Mouse (Mus musculus): Measurements from ENCODE around the gene Lemd1. TPM values are rescaled to one million over a fixed set of nuclear protein-coding genes. Genes with fewer than 3 reads are reported as not detected.

Lemd1 gene
- total and polyA plus RNA-seq, 3 experiments: not detected

GRCm38 (mm10) chr1:132157016-132157781, 34.0 kb upstream of the Lemd1 start:
- H3K36me3 ChIP-seq (replicated peaks in 1 of 2; ENCODE audit: control insufficient read depth in 1 of 2, insufficient read depth in 1 of 2, low read length in 1 of 2): no peaks in the 10 kb centered on the region
- H3K79me2 ChIP-seq (replicated peaks; ENCODE audit: control insufficient read depth, extremely low read depth, insufficient read depth, poor library complexity, severe bottlenecking): no peaks in the 10 kb centered on the region
- H3K27me3 ChIP-seq (replicated peaks): peaks cover 51% of the 10 kb centered on the region
- H3K27ac ChIP-seq (ENCODE audit: insufficient read depth, low read depth): no peak overlapping the region
- DNase-seq (ENCODE audit: extremely low read depth): peak; percentile 62
- 0 out of 4 replicates have a peak, but pooled peaks cover 0 to 3% of the 10 kb centered on the region in 2 experiments for H3K4me1 ChIP-seq (ENCODE audit: control insufficient read depth in 1 of 2, insufficient read depth in 2 of 2)
- in situ Hi-C loops (cut with MboI; ENCODE audit: low pct_ligation_motif_present, low pct_unique_long_range_greater_than_20kb, low sequenced_read_pairs) (loop anchor here (5.0 kb wide), 2 partner anchors 35 to 80 kb away; no protein-coding TSS in a partner anchor), dilution Hi-C loops (cut with MboI; ENCODE audit: extremely low pct_ligation_motif_present, extremely low pct_unique_long_range_greater_than_20kb, low sequenced_read_pairs) (no loop called here)
- H3K9ac ChIP-seq (ENCODE audit: insufficient read depth, low read depth): no peak overlapping the region
- TF ChIP-seq SMC3 (IDR thresholded peaks at IDR 0.05; ENCODE audit: low read depth, low read length) (peak; percentile 78), USF2 (conservative IDR thresholded peaks at IDR 0.05; ENCODE audit: low read depth, low read length) (no peak), CTCF (conservative IDR thresholded peaks at IDR 0.05 in 1 of 2, IDR thresholded peaks at IDR 0.05 in 1 of 2; ENCODE audit: low read depth in 2 of 2, low read length in 2 of 2) (peak; percentile 90 to 92), ZKSCAN1 (IDR thresholded peaks at IDR 0.05; ENCODE audit: borderline replicate concordance, low read depth, low read length) (no peak), ZC3H11A (IDR thresholded peaks at IDR 0.05; ENCODE audit: low read depth, low read length) (peak; percentile 20; the same call in 1 of the 2 replicates), RAD21 (IDR thresholded peaks at IDR 0.05; ENCODE audit: low read depth, low read length) (peak; percentile 83), MXI1 (IDR thresholded peaks at IDR 0.05; ENCODE audit: low read depth, low read length) (no peak)
- H3K9me3 ChIP-seq (replicated peaks; ENCODE audit: low read length): no peaks in the 10 kb centered on the region
- H3K4me2 ChIP-seq (ENCODE audit: insufficient read depth, low read depth, poor library complexity, severe bottlenecking): no peak overlapping the region
- H3K4me3 ChIP-seq (replicated peaks in 1 of 3; ENCODE audit: low read depth in 2 of 3, low read length in 2 of 3, poor library complexity in 1 of 3): no peak overlapping the region

- H3K79me2 ChIP-seq (replicated peaks; ENCODE audit: control insufficient read depth, extremely low read depth, insufficient read depth, poor library complexity, severe bottlenecking): no peaks in the 10 kb centered on the region
- no peak for DNase-seq (ENCODE audit: extremely low read depth)
- H3K4me2 ChIP-seq (ENCODE audit: insufficient read depth, low read depth, poor library complexity, severe bottlenecking): no peak overlapping the region
- TF ChIP-seq SIN3A (IDR thresholded peaks at IDR 0.05; ENCODE audit: low read length): no peak
- no peak for TF ChIP-seq ZKSCAN1 (IDR thresholded peaks at IDR 0.05; ENCODE audit: borderline replicate concordance, low read depth, low read length)
- TF ChIP-seq TCF12 (IDR thresholded peaks at IDR 0.05; ENCODE audit: low read depth, low read length): no peak
- TF ChIP-seq USF1 (IDR thresholded peaks at IDR 0.05; ENCODE audit: low read depth, low read length): no peak
- no peak for TF ChIP-seq SMC3 (IDR thresholded peaks at IDR 0.05; ENCODE audit: low read depth, low read length)
- no peak for TF ChIP-seq ZNF384 (IDR thresholded peaks at IDR 0.05; ENCODE audit: low read depth, low read length)
- TF ChIP-seq MXI1 (IDR thresholded peaks at IDR 0.05; ENCODE audit: low read depth, low read length): no peak
- no peak for TF ChIP-seq KAT2A (IDR thresholded peaks at IDR 0.05; ENCODE audit: insufficient replicate concordance, low read length)
- no peak for TF ChIP-seq ETS1 (conservative IDR thresholded peaks at IDR 0.05; ENCODE audit: low read depth, low read length)
- no peak for TF ChIP-seq POLR2A (IDR thresholded peaks at IDR 0.05; ENCODE audit: low read depth, low read length)
- no peak for TF ChIP-seq JUND (conservative IDR thresholded peaks at IDR 0.05; ENCODE audit: low read depth, low read length)
- no peak for TF ChIP-seq CHD2 (IDR thresholded peaks at IDR 0.05; ENCODE audit: low read length)
- no peak for TF ChIP-seq GABPA (IDR thresholded peaks at IDR 0.05; ENCODE audit: insufficient replicate concordance, low read depth, low read length)
- dilution Hi-C loops (cut with MboI; ENCODE audit: extremely low pct_ligation_motif_present, extremely low pct_unique_long_range_greater_than_20kb, low sequenced_read_pairs) (no loop called here), in situ Hi-C loops (cut with MboI; ENCODE audit: low pct_ligation_motif_present, low pct_unique_long_range_greater_than_20kb, low sequenced_read_pairs) (loop anchor here (5.0 kb wide), 2 partner anchors 36 to 79 kb away; no protein-coding TSS in a partner anchor)
- no peaks in the 10 kb centered on the region for H3K36me3 ChIP-seq (replicated peaks in 1 of 2; ENCODE audit: control insufficient read depth in 1 of 2, insufficient read depth in 1 of 2, low read length in 1 of 2)
- H3K27ac ChIP-seq (ENCODE audit: insufficient read depth, low read depth): no peak overlapping the region
- H3K9me3 ChIP-seq (replicated peaks; ENCODE audit: low read length): no peaks in the 10 kb centered on the region
- H3K4me1 ChIP-seq (ENCODE audit: control insufficient read depth in 1 of 2, insufficient read depth in 2 of 2): 0 out of 4 replicates have a peak, but pooled peaks cover 0 to 3% of the 10 kb centered on the region in 2 experiments
- no peak overlapping the region for H3K9ac ChIP-seq (ENCODE audit: insufficient read depth, low read depth)
- H3K4me3 ChIP-seq (replicated peaks in 1 of 3; ENCODE audit: low read depth in 2 of 3, low read length in 2 of 3, poor library complexity in 1 of 3): no peak overlapping the region
- peaks cover 53% of the 10 kb centered on the region for H3K27me3 ChIP-seq (replicated peaks)
Observed at GRCm38 (mm10) chr1:132157808-132158207, 33.4 kb upstream of the Lemd1 start.
